Mouse (Mus musculus) ES-Bruce4 (cell line): ENCODE data around the gene Tmem161a.

Source experiments
- CTCF ChIP-seq: IDR thresholded peaks from one replicate; pipeline ENCODE4 v1.8.1; 2011; ENCODE audit warnings: low read depth, low read length
- EP300 ChIP-seq: IDR thresholded peaks from 2 replicates; pipeline ENCODE4 v1.6.1; 2011; ENCODE audit warnings: low read depth, low read length; ENCODE audit not compliant: insufficient read depth
- POLR2A ChIP-seq: IDR thresholded peaks from one replicate; pipeline ENCODE4 v1.8.1; 2011; ENCODE audit warnings: low read length; ENCODE audit not compliant: insufficient read depth

- TF ChIP-seq CTCF = no peak
- TF ChIP-seq POLR2A = no peak
- no peak for TF ChIP-seq EP300
These were observed 42.7 kb upstream of the Tmem161a start for GRCm38 (mm10) chr8:70129309-70129952.
